Mouse (Mus musculus) forebrain, postnatal 0 days (tissue): Measurements from ENCODE around the gene Fam170b. TPM values are rescaled to one million over a fixed set of nuclear protein-coding genes. Genes with fewer than 3 reads are reported as not detected.
A peak's percentile ranks its signal among the peaks of the same experiment; 100 is the strongest.

Experiments
- ATAC-seq: fragments of 200-750 bp; cut with Nextera tagmentation; 2 replicates; pipeline ENCODE4 v1.8.0; 2017; ENCODE audit warnings: mild to moderate bottlenecking, moderate library complexity
- DNase-seq: peaks from one replicate; pipeline ENCODE4 v3.0.0-alpha.2; 2015
- H3K27ac ChIP-seq: fragments of 300-500 bp; sonication (generic); 2 replicates; pipeline ENCODE4 v1.5.1; 2014; ENCODE audit warnings: low read depth, mild to moderate bottlenecking, antibody characterized with exemption, low read length, moderate library complexity, mixed read lengths
- H3K27me3 ChIP-seq: fragments of 300-500 bp; sonication (generic); 2 replicates; pipeline ENCODE4 v1.6.1; 2014; ENCODE audit warnings: mild to moderate bottlenecking, low read length, mixed read lengths; ENCODE audit not compliant: insufficient read depth
- H3K36me3 ChIP-seq: fragments of 300-500 bp; sonication (generic); 2 replicates; pipeline ENCODE4 v1.6.1; 2014; ENCODE audit warnings: mild to moderate bottlenecking, moderate library complexity; ENCODE audit not compliant: insufficient read depth
- H3K4me1 ChIP-seq: fragments of 300-500 bp; sonication (generic); 2 replicates; pipeline ENCODE4 v1.6.1; 2014; ENCODE audit warnings: antibody characterized with exemption; ENCODE audit not compliant: insufficient read depth
- H3K4me2 ChIP-seq: fragments of 300-500 bp; sonication (generic); 2 replicates; pipeline ENCODE4 v1.6.1; 2014; ENCODE audit warnings: low read depth, mild to moderate bottlenecking, moderate library complexity
- H3K4me3 ChIP-seq: fragments of 300-500 bp; sonication (generic); 2 replicates; pipeline ENCODE4 v1.5.1; 2014; ENCODE audit warnings: low read depth, low read length, mixed read lengths
- H3K9ac ChIP-seq: fragments of 300-500 bp; sonication (generic); 2 replicates; pipeline ENCODE4 v1.6.1; 2014; ENCODE audit warnings: mild to moderate bottlenecking
- H3K9me3 ChIP-seq: fragments of 300-500 bp; sonication (generic); 2 replicates; pipeline ENCODE4 v1.6.1; 2016; ENCODE audit warnings: low read length
- CTCF ChIP-seq: sonication (generic); IDR thresholded peaks from 2 replicates; pipeline ENCODE4 v1.5.1; 2016; ENCODE audit warnings: antibody characterized with exemption, control low read depth, low read depth
- WGBS: fragments of 180-500 bp; shearing (Covaris S2); extraction: QIAGEN DNeasy Blood & Tissue Kit; methylation state at CpG from one replicate; pipeline ENCODE4 v1.1.7; 2014; 5-methylcytosine and 5-hydroxymethylcytosine counted together
- polyA plus RNA-seq: library from polyadenylated mRNA; unstranded; fragments of >200 nt; fragmentation: Nextera tagmentation; extraction: Ambion mirVana; gene quantifications from 2 replicates; pipeline ENCODE4 v1.2.1, GENCODE M21; 2015
- total RNA-seq: library from RNA; depleted of rRNA; stranded (reverse); fragments of >200 nt; gene quantifications from 2 replicates; pipeline ENCODE4 v1.2.3, GENCODE M21; 2014

Gene Fam170b
- total and polyA plus RNA-seq, 2 experiments from 2014 or later, result not detected

DNA sequence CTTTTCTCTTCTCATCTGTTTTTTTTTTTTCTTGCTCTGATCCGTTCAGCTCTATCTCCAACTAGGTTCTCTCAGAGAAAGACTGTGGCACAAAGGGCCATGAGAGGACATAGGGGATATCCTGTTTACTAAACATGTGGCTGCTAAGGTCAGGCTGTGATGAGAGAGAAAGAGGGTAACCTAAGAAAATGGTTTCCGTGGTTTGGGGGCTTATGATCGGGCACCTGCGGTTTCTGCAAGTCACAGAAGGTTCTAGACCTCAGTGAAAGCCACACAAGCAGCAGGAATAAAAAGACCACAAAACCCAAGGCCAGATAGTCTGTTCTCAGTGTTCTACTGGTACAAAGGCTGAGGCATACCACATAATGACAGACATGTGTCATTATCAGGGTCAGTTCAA lies 35.4 kb upstream of the Fam170b start:
- Histone ChIP-seq H3K27ac (no peak overlapping the region), H3K4me3 (no peak overlapping the region), H3K4me1 (no peaks in the 10 kb centered on the region), H3K27me3 (no peaks in the 10 kb centered on the region), H3K9me3 (no peaks in the 10 kb centered on the region), H3K9ac (no peak overlapping the region), H3K4me2 (no peak overlapping the region), H3K36me3 (no peaks in the 10 kb centered on the region)
- DNase-seq, result no peak
- ATAC-seq, result no peak
- no peak for TF ChIP-seq CTCF
- 87% methylated on average over 4 of the region's 4 CpGs for WGBS

DNA sequence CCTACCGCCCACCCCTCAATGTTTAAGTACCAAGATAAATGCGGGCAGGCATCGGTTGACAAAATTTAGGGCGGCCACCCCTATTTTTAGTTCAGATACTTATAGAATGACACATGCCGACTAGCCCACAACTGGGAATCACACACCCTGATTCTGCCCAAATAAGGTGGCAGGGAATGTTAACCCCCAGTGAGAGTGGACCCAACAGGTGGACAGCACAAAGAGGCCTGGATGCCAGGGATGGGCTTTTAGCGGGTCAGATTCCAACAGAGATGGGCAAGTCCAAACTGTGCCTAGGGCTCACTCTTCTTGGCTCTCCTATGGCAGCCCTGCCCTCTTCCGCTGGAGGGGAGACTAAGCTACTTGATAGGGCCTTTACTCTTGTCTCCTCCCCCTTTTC lies 33.7 kb upstream of the Fam170b start:
- Histone ChIP-seq H3K27ac (no peak overlapping the region), H3K9me3 (no peaks in the 10 kb centered on the region), H3K9ac (no peak overlapping the region), H3K27me3 (no peaks in the 10 kb centered on the region), H3K4me2 (no peak overlapping the region), H3K4me1 (no peaks in the 10 kb centered on the region), H3K36me3 (no peaks in the 10 kb centered on the region), H3K4me3 (no peak overlapping the region)
- no peak for DNase-seq
- no peak for ATAC-seq
- TF ChIP-seq CTCF, result no peak
- WGBS, result 93% methylated on average over 7 of the region's 7 CpGs

DNA sequence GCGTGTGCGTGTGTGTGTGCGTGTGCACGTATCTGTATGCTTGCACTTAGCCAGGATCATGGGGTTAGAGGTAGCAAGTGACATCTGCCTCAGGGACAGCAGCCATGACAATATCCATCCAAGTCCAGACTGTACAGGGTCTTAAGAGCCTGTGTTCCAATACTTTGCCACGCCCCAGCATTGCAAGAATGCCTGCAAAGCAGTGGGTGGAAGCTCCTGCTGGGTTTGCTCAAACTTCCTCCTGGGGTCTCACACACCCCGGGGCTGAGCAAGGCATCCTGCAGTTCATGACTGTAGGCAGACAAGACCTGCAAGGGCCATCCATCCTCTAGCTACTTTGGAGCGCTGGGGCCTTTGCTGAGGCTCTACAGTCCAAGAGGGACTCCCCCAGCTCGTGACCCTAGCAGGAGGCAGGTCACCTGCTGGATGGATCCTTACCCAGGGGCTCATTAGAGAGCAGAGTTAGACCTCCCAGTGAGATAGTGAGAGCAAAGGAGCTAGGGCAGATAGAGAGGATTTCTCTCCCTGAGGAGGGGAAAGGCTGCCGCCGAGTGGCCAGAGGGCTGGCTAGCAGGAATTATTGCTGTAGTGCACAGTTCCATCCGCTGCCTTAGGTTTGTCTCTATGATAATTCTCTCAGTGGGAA lies 32.6 kb upstream of the Fam170b start:
- DNase-seq (peak; percentile 10), ATAC-seq (no peak)
- WGBS, result 60% methylated on average over 11 of the region's 11 CpGs
- TF ChIP-seq CTCF, result peak; percentile 57
- Histone ChIP-seq H3K36me3 (no peaks in the 10 kb centered on the region), H3K4me3 (no peak overlapping the region), H3K27ac (no peak overlapping the region), H3K9me3 (no peaks in the 10 kb centered on the region), H3K4me2 (no peak overlapping the region), H3K4me1 (no peaks in the 10 kb centered on the region), H3K9ac (no peak overlapping the region), H3K27me3 (no peaks in the 10 kb centered on the region)

DNA sequence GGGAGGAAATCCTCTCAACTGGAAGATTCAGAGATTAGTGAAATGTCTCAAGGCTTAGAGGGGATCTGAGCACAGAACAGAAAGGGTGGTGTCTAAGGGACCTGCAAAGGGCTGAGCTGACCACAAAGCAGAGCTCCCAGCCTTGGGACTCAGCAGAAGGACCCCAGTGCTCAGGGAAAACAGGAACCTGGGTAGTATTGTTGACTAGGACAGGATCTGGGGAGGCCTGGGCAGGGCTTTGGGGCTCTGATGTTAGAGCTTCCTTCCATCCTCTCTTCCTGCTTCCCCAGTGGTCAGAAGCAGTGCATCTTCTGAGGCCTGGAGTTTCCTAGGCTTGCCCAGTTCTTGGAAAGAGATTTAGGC lies 32.1 kb upstream of the Fam170b start:
- Histone ChIP-seq H3K27ac (no peak overlapping the region), H3K9me3 (no peaks in the 10 kb centered on the region), H3K36me3 (no peaks in the 10 kb centered on the region), H3K9ac (no peak overlapping the region), H3K4me1 (no peaks in the 10 kb centered on the region), H3K27me3 (no peaks in the 10 kb centered on the region), H3K4me2 (no peak overlapping the region), H3K4me3 (no peak overlapping the region)
- ATAC-seq, result no peak
- TF ChIP-seq CTCF, result no peak
- no peak for DNase-seq

DNA sequence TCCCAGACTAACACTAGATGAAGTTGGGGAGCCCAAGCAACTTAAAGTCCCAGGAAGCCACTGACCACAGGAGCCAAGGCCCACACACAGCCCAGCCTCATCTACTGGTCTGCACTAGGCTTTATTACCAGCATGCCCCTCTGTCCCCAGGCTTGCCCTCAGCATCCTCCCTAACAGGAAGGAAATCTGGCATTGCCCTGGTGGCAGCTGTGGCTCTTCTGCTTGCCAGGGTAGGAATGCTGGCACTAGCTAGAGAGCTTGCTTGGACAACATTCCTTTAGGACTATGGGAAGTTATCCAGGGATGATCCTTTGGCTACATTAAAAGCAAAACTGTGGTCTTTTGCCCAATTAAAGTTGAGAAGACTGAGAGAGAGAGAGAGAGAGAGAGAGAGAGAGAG lies 23.7 kb upstream of the Fam170b start:
- Histone ChIP-seq H3K36me3 (no peaks in the 10 kb centered on the region), H3K4me3 (no peak overlapping the region), H3K4me2 (no peak overlapping the region), H3K9ac (no peak overlapping the region), H3K27me3 (no peaks in the 10 kb centered on the region), H3K4me1 (no peaks in the 10 kb centered on the region), H3K27ac (no peak overlapping the region), H3K9me3 (no peaks in the 10 kb centered on the region)
- no peak for ATAC-seq
- DNase-seq, result no peak
- TF ChIP-seq CTCF, result no peak

DNA sequence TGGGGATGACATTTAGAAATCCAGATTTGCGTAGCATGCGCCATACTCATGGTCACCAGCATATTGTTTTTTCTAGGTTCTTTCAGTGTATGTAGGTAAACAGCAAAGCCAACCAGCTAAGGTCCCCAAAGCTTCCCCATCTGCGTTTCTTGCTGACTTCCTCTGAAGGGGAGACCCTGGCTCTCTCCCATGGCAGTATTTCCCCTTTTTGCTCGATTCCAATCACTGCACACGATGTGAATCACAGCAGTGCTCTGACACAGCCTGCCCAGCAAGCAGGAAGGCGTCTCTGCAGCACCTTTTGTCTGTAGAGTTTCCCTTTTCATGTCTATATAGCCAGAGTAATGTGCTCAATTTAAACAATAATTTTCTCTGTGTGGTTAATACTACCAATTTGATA lies 21.3 kb upstream of the Fam170b start:
- H3K36me3 ChIP-seq, result no peaks in the 10 kb centered on the region
- H3K4me1 ChIP-seq, result no peaks in the 10 kb centered on the region
- H3K27me3 ChIP-seq, result no peaks in the 10 kb centered on the region
- WGBS, result 60% methylated on average over 6 of the region's 6 CpGs
- DNase-seq (no peak), ATAC-seq (no peak)
- no peak overlapping the region for H3K27ac ChIP-seq
- H3K4me3 ChIP-seq, result no peak overlapping the region
- TF ChIP-seq CTCF, result no peak
- no peaks in the 10 kb centered on the region for H3K9me3 ChIP-seq
- H3K9ac ChIP-seq, result no peak overlapping the region
- H3K4me2 ChIP-seq, result no peak overlapping the region

DNA sequence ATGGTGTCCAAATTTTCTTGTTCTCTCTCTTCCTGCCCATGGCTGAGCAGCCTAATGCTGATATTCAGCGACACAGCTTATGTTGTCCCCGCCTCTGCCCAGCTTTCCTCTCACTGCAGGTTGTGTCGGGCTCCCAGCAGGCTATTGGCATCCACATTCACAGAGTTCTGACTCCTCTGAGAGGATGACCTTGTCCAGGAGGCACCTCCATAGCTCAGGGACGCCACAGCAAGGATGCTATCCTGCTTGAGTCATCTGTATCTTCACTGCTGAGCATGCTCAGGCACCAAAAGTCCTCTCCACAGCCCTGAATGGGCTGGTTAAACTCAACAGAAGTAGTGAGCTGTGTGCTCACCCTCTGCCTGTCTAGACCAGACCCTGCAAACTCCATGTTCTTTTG lies 18.8 kb upstream of the Fam170b start:
- no peak overlapping the region for H3K27ac ChIP-seq
- no peak overlapping the region for H3K4me2 ChIP-seq
- no peaks in the 10 kb centered on the region for H3K4me1 ChIP-seq
- 61% methylated on average over 4 of the region's 4 CpGs for whole genome bisulfite sequencing
- no peak for DNase-seq
- H3K27me3 ChIP-seq, result no peaks in the 10 kb centered on the region
- no peak overlapping the region for H3K9ac ChIP-seq
- ATAC-seq, result no peak
- no peak overlapping the region for H3K4me3 ChIP-seq
- no peaks in the 10 kb centered on the region for H3K36me3 ChIP-seq
- no peak for TF ChIP-seq CTCF
- H3K9me3 ChIP-seq, result no peaks in the 10 kb centered on the region

DNA sequence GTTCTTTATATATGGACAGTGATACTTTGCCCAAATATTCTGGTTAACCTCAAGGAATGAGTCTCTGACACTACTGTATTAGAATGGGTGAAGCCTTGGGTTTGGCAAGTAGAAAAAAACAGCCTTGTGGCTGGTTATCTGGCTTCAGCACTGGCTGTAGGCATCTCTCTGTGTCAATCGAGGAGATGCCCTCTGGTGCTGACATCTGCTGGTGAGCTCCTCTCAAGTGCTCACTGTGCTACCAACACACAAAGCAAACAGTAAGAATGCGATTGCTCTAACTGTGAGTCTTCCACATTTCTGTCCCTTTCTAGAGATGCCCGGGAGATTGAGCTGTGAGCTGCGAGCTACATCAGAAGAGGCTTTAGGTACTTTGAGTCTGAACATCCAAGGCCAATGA lies 17.2 kb upstream of the Fam170b start:
- TF ChIP-seq CTCF, result 0 out of 2 replicates have a peak, but pooled peaks have one; percentile 17
- ATAC-seq (no peak), DNase-seq (no peak)
- Histone ChIP-seq H3K27ac (no peak overlapping the region), H3K4me3 (no peak overlapping the region), H3K36me3 (no peaks in the 10 kb centered on the region), H3K4me2 (no peak overlapping the region), H3K27me3 (no peaks in the 10 kb centered on the region), H3K9ac (no peak overlapping the region), H3K4me1 (no peaks in the 10 kb centered on the region), H3K9me3 (no peaks in the 10 kb centered on the region)
- 74% methylated on average over 4 of the region's 4 CpGs for WGBS
